Mouse (Mus musculus) urinary bladder, adult 2 months (tissue): ENCODE measurements around the gene 1110008P14Rik. TPM values are rescaled to one million over a fixed set of nuclear protein-coding genes. Genes with fewer than 3 reads are reported as not detected.

Experiments
- DNase-seq: peaks from one replicate; pipeline ENCODE4 v3.0.0; 2022; ENCODE audit warnings: low spot score
- polyA plus RNA-seq: library from polyadenylated mRNA; depleted of rRNA; stranded (reverse); fragments of >200 nt; gene quantifications from 2 replicates; pipeline ENCODE4 v1.2.3, GENCODE M21; 2012; rRNA removed

1110008P14Rik gene
- 101 and 129 TPM in 2 replicates for polyA plus RNA-seq

- peak; percentile 85 for DNase-seq
Measured at GRCm38 (mm10) chr2:32381775-32382223, at the start of gene 1110008P14Rik. TSS of gene 1110008P14Rik (minus strand) at chr2:32381938.

GRCm38 (mm10) chr2:32430701-32431676, 49.3 kb upstream of the 1110008P14Rik start:
- DNase-seq = peak; percentile 26

GRCm38 (mm10) chr2:32429215-32429891, 47.6 kb upstream of the 1110008P14Rik start:
- DNase-seq = no peak

- peak; percentile 32 for DNase-seq
Measured at GRCm38 (mm10) chr2:32428262-32428722, 46.6 kb upstream of the 1110008P14Rik start.

GRCm38 (mm10) chr2:32427720-32428119, 46.0 kb upstream of the 1110008P14Rik start:
- DNase-seq = no peak

GRCm38 (mm10) chr2:32426141-32426540, 44.4 kb upstream of the 1110008P14Rik start:
- no peak for DNase-seq

GRCm38 (mm10) chr2:32425568-32425967, 43.8 kb upstream of the 1110008P14Rik start:
- DNase-seq = peak; percentile 17

GRCm38 (mm10) chr2:32424796-32425195, 43.1 kb upstream of the 1110008P14Rik start:
- no peak for DNase-seq

GRCm38 (mm10) chr2:32423481-32424331, 42.0 kb upstream of the 1110008P14Rik start:
- peak; percentile 58 for DNase-seq

- DNase-seq = peak; percentile 17
Measured at GRCm38 (mm10) chr2:32421851-32422251, 40.1 kb upstream of the 1110008P14Rik start.

- no peak for DNase-seq
Measured at GRCm38 (mm10) chr2:32420647-32421046, 38.9 kb upstream of the 1110008P14Rik start.

GRCm38 (mm10) chr2:32420066-32420608, 38.4 kb upstream of the 1110008P14Rik start:
- peak; percentile 19 for DNase-seq

- DNase-seq = no peak
Measured at GRCm38 (mm10) chr2:32419359-32419758, 37.6 kb upstream of the 1110008P14Rik start.

- DNase-seq = no peak
Measured at GRCm38 (mm10) chr2:32418430-32419151, 36.9 kb upstream of the 1110008P14Rik start.

GRCm38 (mm10) chr2:32417486-32417885, 35.7 kb upstream of the 1110008P14Rik start:
- DNase-seq = no peak

GRCm38 (mm10) chr2:32416556-32416955, 34.8 kb upstream of the 1110008P14Rik start:
- no peak for DNase-seq

- no peak for DNase-seq
Measured at GRCm38 (mm10) chr2:32415801-32416200, 34.1 kb upstream of the 1110008P14Rik start.

GRCm38 (mm10) chr2:32413936-32414335, 32.2 kb upstream of the 1110008P14Rik start:
- no peak for DNase-seq

GRCm38 (mm10) chr2:32412742-32413531, 31.2 kb upstream of the 1110008P14Rik start:
- DNase-seq = no peak

GRCm38 (mm10) chr2:32411407-32411806, 29.7 kb upstream of the 1110008P14Rik start:
- no peak for DNase-seq
